Mouse (Mus musculus) T-helper 2 cell (primary cell): ENCODE data around the gene Nat14.

Source experiments
- in situ Hi-C: fragments of 300-600 bp; cut with MboI, MseI; formaldehyde crosslinking; loops from one replicate; pipeline ENCODE4 v1.15.1; 2025; ENCODE audit warnings: high pct_unique_total_duplicates

The Nat14 gene

GRCm38 (mm10) chr7:4948386-4948785 is 26.6 kb downstream of the Nat14 start:
- in situ Hi-C loops: no loop called here

- in situ Hi-C loops: no loop called here
Observed at GRCm38 (mm10) chr7:4950561-4951342, 28.9 kb downstream of the Nat14 start.

GRCm38 (mm10) chr7:4953815-4954445 is 32.1 kb downstream of the Nat14 start:
- in situ Hi-C loops: no loop called here

- in situ Hi-C loops: no loop called here
Observed at GRCm38 (mm10) chr7:4957361-4957760, 35.5 kb downstream of the Nat14 start.

GRCm38 (mm10) chr7:4963527-4963926 is 41.7 kb downstream of the Nat14 start:
- in situ Hi-C loops: loop anchor here (10.0 kb wide), 1 partner anchor 729 kb away; the partner anchor contains the start of gene Lilra5

- in situ Hi-C loops: loop anchor here (10.0 kb wide), 1 partner anchor 729 kb away; the partner anchor contains the start of gene Lilra5
Observed at GRCm38 (mm10) chr7:4964272-4964671, 42.4 kb downstream of the Nat14 start, which contains the start of gene Sbk2. Gene Sbk2 (minus strand): TSS chr7:4964406.

GRCm38 (mm10) chr7:4964988-4965387 is 43.2 kb downstream of the Nat14 start:
- in situ Hi-C loops: loop anchor here (10.0 kb wide), 1 partner anchor 730 kb away; the partner anchor contains the start of gene Lilra5

- in situ Hi-C loops: no loop called here
Observed at GRCm38 (mm10) chr7:4971068-4971467, 49.2 kb downstream of the Nat14 start, which contains the start of gene Sbk3. Gene Sbk3 (minus strand): TSS chr7:4971168.

GRCm38 (mm10) chr7:4971710-4972109 is 49.9 kb downstream of the Nat14 start:
- in situ Hi-C loops: no loop called here

- in situ Hi-C loops: no loop called here
Observed at GRCm38 (mm10) chr7:4972321-4973047, 50.7 kb downstream of the Nat14 start.
